In genomic region chr6:144548991-144549390, GRCm38 (mm10) we compare ENCODE assay signal across 23 mouse cellular contexts.
"Had no signal": no experiment of that assay in that cellular context is flagged by ENCODE, and none has a peak within 500 bp of the region (broad histone marks: within the 10 kb centered on the region; RNA-seq: fewer than 3 reads in every experiment).

No protein-coding gene starts in this region.

- H3K27ac ChIP-seq: limb, embryonic 12.5 days; limb, embryonic 15.5 days; liver, embryonic 12.5 days; liver, embryonic 15.5 days; lung, embryonic 15.5 days; midbrain, embryonic 10.5 days; midbrain, embryonic 13.5 days; neural tube, embryonic 12.5 days; neural tube, embryonic 15.5 days had no signal

- H3K9me3 ChIP-seq: limb, embryonic 12.5 days; limb, embryonic 15.5 days; liver, embryonic 12.5 days; liver, embryonic 15.5 days; lung, embryonic 15.5 days; midbrain, embryonic 13.5 days; neural tube, embryonic 15.5 days had no signal

- H3K4me3 ChIP-seq: limb, embryonic 12.5 days; limb, embryonic 15.5 days; liver, embryonic 12.5 days; liver, embryonic 15.5 days; lung, embryonic 15.5 days; megakaryocyte, embryonic 14.5 days; midbrain, embryonic 10.5 days; midbrain, embryonic 13.5 days; neural tube, embryonic 12.5 days; neural tube, embryonic 15.5 days had no signal

- H3K4me2 ChIP-seq: limb, embryonic 12.5 days; limb, embryonic 15.5 days; liver, embryonic 12.5 days; liver, embryonic 15.5 days; lung, embryonic 15.5 days; midbrain, embryonic 13.5 days; neural tube, embryonic 12.5 days; neural tube, embryonic 15.5 days had no signal

- H3K4me1 ChIP-seq: limb, embryonic 12.5 days; limb, embryonic 15.5 days; liver, embryonic 12.5 days; liver, embryonic 15.5 days; lung, embryonic 15.5 days; megakaryocyte, embryonic 14.5 days; midbrain, embryonic 13.5 days; neural tube, embryonic 12.5 days; neural tube, embryonic 15.5 days had no signal

- H3K9ac ChIP-seq: limb, embryonic 12.5 days; limb, embryonic 15.5 days; liver, embryonic 12.5 days; liver, embryonic 15.5 days; lung, embryonic 15.5 days; midbrain, embryonic 13.5 days; neural tube, embryonic 12.5 days; neural tube, embryonic 15.5 days had no signal

- H3K27me3 ChIP-seq: limb, embryonic 12.5 days; limb, embryonic 15.5 days; liver, embryonic 12.5 days; liver, embryonic 15.5 days; lung, embryonic 15.5 days; megakaryocyte, embryonic 14.5 days; midbrain, embryonic 13.5 days; neural tube, embryonic 12.5 days; neural tube, embryonic 15.5 days had no signal

- DNase-seq: kidney, adult 18-20 months; kidney, adult 9 months; kidney, postnatal 14 days; left cerebral cortex, postnatal 4 days; lung, adult 18-20 months; lung, postnatal 10 days; lung, postnatal 36 days; right cerebral cortex, adult 18-20 months; right cerebral cortex, postnatal 14 days; spleen, adult 18-20 months; thymus, adult 2 months; thymus, postnatal 14 days had no signal

- H3K36me3 ChIP-seq: limb, embryonic 12.5 days; limb, embryonic 15.5 days; liver, embryonic 12.5 days; liver, embryonic 15.5 days; lung, embryonic 15.5 days; midbrain, embryonic 10.5 days; midbrain, embryonic 13.5 days; neural tube, embryonic 12.5 days; neural tube, embryonic 15.5 days had no signal

- ATAC-seq: intestine, embryonic 16.5 days; liver, embryonic 12.5 days; midbrain, embryonic 13.5 days had no signal
